Mouse (Mus musculus) liver, embryonic 14.5 days (tissue): ENCODE measurements around the gene Ssx2ip.

Experiments used
- CTCF ChIP-seq: IDR thresholded peaks from 2 replicates; pipeline ENCODE4 v1.5.1; 2016; ENCODE audit warnings: antibody characterized with exemption, low read depth, control low read depth
- EP300 ChIP-seq: IDR thresholded peaks from 2 replicates; pipeline ENCODE4 v1.6.1; 2016; ENCODE audit warnings: antibody characterized with exemption, low read depth

DNA sequence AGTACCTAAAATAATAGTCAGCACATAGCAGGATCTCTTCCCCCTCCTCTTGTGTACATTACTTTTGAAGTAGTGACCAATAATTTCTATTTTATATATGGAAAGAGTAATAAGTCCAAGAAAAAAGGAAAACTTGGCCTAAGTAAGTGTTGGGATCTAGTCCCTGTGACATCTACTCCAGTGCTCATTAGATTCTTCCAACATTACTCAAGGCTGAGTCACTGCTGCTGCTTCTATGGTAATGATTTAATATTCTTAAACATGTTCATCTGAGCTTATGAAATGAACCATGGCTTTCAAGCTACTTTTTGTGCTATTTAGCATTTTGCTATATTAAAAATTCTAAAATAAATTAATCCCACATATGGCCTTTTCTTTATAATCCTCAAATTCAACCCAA lies 69.3 kb downstream of the Ssx2ip start:
- no peak for TF ChIP-seq CTCF
- TF ChIP-seq EP300: no peak
